Mouse (Mus musculus): ENCODE results near the gene Mobp.

- TF ChIP-seq CTCF (IDR thresholded peaks at IDR 0.05; ENCODE audit: low read depth) (no peak), EP300 (IDR thresholded peaks at IDR 0.05; ENCODE audit: low read depth) (no peak)
These were observed 65.5 kb downstream of the Mobp start for GRCm38 (mm10) chr9:120214978-120215495.

Measured in heart, postnatal 0 days (tissue).